Mouse (Mus musculus) liver, adult (tissue): ENCODE results near the gene Timp3.

ENCODE experiments used
- GATA4 ChIP-seq: IDR thresholded peaks from 2 replicates; pipeline ENCODE4 v1.6.1; 2014; ENCODE audit warnings: mild to moderate bottlenecking, low read length; ENCODE audit not compliant: insufficient replicate concordance

Gene Timp3

DNA sequence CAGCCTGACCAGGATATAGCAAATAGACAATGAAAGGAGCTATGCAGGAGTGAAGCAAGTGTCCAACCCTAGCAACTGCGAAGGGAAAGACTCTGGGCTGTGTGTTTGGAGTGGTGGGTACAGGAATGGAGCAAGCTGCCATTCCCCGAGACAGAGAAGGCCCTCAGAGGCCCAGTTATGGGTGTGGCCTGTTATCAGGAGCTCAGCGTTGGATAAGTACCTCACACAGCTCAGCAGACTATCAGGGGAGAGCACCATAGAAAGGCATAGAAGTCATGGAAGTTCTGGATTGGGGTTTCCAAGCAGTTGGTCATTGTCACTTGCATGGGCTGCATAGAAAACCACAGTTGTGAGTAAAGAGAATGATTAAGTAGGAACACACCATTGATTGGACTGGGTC is 32.8 kb downstream of the Timp3 start:
- no peak for TF ChIP-seq GATA4

DNA sequence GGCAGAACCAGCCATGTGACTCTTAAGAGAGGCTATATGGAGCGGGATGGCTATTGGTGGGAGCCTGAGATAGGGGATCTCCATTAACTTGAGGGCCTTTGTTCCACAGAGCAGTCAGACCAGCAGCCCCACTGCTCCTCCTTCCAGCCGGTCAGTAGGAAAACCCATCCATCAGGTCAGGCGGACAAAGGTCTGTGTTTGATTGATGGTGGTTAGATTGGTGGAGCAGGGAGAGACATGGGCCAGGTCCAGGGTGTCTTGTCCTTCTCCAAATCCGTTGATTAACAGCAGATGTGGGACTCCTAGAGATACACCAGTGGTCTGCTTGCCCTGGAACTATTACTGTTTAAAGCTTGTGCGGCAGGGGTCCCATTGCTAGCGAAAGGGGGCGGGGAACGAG is 34.4 kb downstream of the Timp3 start:
- no peak for TF ChIP-seq GATA4

DNA sequence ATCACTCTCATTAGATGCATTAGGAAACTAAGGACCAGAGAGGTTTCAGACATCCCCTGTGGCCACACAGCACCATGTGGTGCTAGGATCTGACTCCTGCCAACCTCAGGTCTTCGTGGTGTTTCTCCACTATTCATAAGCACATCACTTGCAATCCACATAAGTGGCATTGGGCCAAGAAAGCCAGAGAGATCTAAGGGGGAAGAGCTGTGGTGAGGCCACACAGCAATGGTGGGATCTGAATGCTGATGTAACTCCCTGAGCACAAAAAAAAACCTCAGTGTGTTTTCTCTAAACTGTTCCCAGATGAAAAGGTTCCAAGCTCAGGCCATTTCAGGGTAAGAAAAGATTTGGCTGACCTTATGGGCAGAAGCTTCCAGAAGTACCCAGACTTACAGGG is 36.3 kb downstream of the Timp3 start:
- no peak for TF ChIP-seq GATA4

DNA sequence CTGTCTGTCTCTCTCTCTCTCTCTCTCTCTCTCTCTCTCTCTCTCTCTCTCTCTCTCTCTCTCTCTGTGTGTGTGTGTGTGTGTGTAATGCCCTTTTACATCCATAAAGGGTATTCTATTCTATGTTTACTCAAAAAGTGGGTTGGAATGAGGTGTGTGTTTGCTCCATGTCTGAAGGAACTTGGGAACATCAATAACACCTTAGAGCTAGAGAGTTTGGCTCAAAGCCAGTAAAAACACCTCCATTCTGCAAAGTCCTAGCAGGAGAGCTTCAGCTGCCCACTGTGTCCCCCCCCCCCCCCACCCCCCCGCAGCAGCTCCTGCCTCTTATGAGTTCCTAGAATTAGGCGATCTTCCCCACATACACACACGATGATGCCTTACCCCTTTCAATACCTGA is 37.1 kb downstream of the Timp3 start:
- no peak for TF ChIP-seq GATA4

DNA sequence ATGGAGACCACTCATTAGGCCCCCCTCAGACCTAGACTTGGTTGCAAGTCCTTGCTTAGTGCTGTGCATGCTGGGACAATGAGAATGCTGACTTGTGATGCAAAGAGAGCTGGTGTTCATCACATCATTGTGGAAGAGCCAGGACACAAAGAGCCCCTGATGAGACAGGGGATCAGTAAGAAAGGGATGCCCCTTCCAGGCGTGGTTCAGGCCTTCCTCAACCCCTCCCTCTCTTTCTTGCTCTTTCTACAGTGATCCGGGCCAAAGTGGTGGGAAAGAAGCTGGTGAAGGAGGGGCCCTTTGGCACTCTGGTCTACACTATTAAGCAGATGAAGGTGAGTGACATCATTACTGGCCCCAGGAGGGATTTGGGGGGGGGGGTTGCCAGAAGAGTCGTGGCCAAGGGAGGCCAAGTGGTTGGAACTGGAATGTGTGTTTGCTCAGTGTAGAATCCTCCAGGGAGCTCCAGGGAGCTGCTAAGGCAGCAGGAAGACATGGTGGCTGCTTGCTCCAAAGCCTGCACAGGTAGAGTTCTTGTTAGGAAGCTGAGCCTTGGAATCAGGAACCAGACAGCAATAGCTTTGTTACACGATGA is 38.0 kb downstream of the Timp3 start:
- TF ChIP-seq GATA4: no peak

DNA sequence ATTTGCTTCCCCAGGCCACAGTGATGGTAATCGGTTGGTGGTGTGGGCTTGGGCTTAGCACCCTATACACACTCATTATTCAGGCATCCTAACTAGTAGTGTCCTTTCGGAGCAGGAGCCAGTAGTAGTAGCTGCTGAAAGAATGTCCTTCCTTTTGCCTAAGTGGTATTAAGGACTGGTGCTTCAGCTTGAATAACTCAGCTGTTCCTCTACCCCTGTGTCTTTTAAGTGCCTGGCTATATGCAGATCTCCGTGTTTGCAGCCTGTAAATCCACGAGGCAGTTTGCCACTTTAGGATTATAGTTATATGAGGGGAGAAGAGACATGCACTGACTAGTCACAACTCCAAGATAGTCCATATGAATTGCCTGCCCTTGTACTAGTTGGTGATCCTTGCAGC is 38.9 kb downstream of the Timp3 start:
- no peak for TF ChIP-seq GATA4

DNA sequence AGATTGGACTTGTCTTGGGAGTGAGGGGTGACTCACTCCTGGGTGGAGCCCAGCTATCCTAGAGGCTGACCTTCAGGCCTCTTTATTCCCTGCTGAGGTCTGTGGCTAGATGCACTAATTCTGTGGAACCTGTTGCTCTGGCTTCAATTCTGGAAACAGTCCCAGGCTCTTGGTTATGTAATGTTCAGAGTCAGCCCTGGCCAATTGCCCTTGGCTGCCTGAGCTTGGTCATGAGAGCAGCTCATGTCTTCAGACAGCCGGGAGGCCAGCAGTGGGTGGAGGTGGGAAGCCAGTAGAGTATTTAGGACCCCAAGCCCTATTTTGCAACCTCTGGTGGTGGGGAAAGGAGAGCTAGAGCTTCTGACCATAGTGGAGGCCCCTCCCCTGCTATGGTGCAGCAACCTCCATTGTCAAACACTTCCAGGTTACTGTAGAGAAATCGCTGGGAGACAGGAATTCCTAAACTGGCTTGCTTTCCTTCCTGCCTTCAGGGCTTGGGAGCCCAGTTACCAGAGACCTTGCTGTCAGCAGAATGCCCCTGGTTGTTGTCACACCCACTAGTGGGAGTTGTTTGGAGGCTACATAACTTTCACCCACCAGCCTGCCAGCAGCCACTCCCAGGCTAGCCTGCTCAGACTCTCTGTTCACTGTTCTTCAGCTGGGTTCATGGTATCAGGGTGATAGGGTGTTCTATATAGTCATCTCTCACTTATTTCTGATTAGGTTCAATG is 39.6 kb downstream of the Timp3 start:
- TF ChIP-seq GATA4: no peak

DNA sequence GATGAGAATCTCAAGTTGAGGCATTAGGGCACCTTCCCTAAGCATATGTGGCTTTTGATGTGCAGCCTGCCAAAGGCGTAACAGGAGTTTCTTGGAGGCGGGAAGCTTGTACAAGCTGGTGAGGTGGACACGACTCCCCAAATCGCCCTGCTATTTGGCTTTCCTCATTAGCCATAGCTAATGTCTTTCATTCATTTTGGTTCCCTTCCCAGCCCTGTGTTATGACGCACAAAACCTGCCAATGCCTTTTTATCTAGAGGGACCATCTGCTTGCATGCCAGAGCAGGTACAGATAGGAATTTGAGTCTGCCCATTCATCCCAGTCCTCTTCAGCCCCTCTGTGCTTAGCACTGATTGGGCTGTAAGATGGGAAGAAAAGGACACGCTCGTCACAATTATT is 40.2 kb downstream of the Timp3 start:
- TF ChIP-seq GATA4: no peak

DNA sequence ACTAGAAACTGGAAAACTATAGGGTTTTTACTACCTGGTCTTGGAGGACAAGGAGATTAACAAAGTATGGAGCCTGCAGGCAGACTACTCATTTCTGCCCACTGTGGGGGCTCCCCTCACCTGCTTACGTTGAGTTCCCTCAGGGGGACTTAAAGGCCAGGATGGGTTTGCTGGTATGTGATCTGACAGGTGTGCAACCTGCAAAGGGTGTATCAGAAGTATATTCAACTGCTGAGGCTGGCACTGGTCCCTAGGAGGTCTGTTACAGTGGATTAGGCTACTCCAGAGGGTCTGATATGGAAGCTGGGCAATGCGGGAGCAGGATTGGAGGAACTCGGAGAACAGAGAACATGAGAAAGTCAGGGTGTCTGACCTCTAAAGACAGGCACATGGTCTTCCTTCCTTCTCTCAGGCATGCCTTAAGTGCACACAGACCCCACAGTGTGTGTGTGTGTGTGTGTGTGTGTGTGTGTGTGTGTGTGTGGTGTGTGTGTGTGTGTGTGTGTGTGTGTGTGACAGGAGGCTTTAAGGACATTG is 40.9 kb downstream of the Timp3 start:
- no peak for TF ChIP-seq GATA4

DNA sequence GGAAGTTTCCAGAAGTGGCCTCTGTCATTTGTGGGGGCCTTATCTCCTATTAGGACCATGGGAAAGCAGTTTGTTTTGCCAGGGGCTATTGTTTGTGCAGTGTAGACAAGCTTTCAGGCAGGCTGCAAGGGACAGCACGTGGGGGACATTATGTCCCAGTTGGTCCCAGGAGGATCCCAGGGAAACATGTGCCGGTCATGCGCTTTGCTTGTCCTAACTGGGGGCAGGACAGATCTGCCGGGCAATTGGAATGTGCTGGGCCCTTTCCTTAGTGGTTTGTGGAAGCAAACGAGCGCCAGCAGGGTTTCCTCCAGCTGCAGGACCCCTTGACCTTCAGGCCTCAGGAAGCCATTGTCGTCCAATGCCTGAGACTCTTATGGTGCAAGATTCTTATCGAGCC is 41.4 kb downstream of the Timp3 start:
- peak; percentile 55 for TF ChIP-seq GATA4

DNA sequence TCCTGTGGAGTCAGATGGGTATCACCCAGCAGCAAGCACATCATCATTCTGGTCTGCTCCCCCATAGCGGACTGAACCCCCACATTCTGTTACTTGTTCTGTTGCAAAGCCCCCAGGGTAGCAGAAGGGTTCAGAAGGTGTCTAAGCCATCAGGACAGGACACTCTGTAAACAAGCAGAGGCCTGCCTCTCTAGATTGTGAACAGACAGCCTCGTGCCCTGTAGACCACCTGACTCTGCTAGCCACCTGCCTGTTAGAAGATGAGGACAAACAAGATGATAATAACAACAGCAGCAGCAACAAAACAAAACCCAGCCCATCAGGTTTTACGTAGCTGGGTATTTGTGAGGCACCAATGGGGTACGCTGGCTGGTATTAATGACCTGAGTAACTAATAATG is 42.0 kb downstream of the Timp3 start:
- no peak for TF ChIP-seq GATA4

DNA sequence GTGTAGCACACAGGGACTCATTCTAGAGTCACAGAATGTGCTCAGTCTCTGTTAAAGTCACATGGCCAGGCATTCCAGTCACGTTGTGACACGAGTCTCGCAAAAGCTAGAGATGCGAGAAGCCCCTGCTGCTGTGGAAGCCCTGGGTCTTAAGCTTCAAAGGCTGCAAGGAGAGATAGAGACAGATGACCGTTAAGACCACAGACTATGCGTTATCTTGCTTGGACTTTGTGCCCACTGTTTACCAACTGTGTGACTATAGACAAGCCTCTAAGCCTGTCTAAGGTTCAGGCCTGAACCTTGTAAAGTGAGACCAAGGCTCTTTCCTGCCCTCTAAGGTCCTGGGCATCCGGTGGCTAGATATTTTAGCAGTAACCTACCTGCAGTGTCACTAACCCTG is 42.5 kb downstream of the Timp3 start:
- TF ChIP-seq GATA4: no peak

DNA sequence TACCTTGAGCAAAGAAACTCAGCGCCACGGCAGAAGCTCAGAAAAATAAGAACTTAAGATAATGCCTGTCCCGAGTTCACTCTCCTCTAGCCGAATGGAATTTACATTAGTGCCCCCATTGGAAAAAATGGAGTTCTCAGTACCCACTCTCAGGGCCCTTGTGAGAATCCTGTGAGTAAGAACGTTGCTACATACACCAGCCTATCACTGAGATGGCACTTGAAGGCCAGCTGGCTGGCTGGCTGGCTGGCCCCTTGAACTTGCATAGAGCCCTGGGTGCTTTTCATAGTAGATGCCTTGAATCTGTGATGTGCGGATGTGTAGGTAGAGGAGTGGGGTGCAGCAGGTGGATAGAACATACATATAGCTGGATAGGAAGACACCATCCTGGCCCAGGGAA is 43.2 kb downstream of the Timp3 start:
- no peak for TF ChIP-seq GATA4

DNA sequence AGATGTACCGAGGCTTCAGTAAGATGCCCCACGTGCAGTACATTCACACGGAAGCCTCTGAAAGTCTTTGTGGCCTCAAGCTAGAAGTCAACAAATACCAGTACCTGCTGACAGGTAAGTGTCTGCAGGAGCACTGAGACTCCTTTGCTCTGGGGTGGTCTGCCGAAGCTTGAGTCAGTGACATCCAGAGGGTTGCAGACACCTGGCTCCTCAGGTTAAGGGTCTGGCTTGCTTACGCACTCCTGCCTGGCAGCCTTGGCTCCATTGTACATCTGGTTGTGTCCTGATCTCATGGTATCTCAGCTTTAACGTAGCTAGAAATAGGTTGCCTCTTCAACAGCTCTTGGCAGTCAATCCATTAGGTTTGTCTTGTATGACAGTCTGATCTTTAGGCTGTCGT is 43.8 kb downstream of the Timp3 start:
- TF ChIP-seq GATA4: no peak

DNA sequence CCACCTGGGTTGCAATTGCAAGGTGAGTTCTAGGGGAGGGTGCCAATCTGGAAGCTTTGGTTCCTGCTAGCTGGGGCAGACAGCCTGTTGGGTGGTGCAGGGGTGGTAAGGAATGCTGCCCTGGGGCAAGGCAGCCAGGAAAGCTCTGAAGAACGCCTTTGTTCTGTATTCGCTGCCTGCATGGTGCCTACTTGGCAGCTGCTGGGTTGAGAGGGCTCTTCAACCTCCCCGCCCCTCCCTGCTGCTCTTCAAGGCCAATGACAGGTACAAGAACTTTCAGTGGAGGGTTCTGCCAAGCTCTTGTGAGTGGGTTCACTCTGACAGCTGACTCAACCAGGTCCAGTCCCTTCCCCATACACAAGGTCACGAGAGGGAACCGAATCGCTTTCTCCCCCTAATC is 44.5 kb downstream of the Timp3 start:
- no peak for TF ChIP-seq GATA4

DNA sequence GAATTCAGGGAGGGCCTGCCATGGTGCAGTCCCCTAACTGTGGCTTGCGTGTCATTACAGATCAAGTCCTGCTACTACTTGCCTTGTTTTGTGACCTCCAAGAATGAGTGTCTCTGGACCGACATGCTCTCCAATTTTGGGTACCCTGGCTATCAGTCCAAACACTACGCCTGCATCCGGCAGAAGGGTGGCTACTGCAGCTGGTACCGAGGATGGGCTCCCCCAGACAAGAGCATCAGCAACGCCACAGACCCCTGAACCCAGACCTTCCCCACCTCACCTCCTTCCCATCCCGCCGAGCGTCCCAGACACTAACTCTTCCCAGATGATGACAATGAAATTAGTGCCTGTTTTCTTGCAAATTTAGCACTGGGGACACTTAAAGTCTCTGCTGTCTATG is 45.5 kb downstream of the Timp3 start:
- TF ChIP-seq GATA4: no peak
